Mouse (Mus musculus) heart, embryonic 15.5 days (tissue): ENCODE measurements at regions not wholly inside any gene's neighbourhood (a gene's known extent, or its start where the extent isn't known, plus 50 kb on each side); places are given as distances from the start of the nearest gene placed in this dataset.

Experiments
- ATAC-seq: fragments of 200-750 bp; cut with Nextera tagmentation; replicated peaks from 2 replicates; pipeline ENCODE4 v1.8.0; 2017; ENCODE audit warnings: low read depth, moderate TSS enrichment; ENCODE audit not compliant: insufficient number of reproducible peaks, insufficient read depth, low FRiP score
- H3K27ac ChIP-seq: fragments of 300-500 bp; sonication (generic); 2 replicates; pipeline ENCODE4 v1.5.1; 2015; ENCODE audit warnings: mild to moderate bottlenecking, inconsistent platforms
- H3K27me3 ChIP-seq: fragments of 300-500 bp; sonication (generic); 2 replicates; pipeline ENCODE4 v1.6.1; 2015; ENCODE audit warnings: inconsistent platforms
- H3K36me3 ChIP-seq: fragments of 300-500 bp; sonication (generic); 2 replicates; pipeline ENCODE4 v1.6.1; 2015; ENCODE audit warnings: mild to moderate bottlenecking, inconsistent platforms
- H3K4me1 ChIP-seq: fragments of 300-500 bp; sonication (generic); replicated peaks from 2 replicates; pipeline ENCODE4 v1.6.1; 2015; ENCODE audit warnings: inconsistent platforms
- H3K4me2 ChIP-seq: fragments of 300-500 bp; sonication (generic); 2 replicates; pipeline ENCODE4 v1.6.1; 2015; ENCODE audit warnings: inconsistent platforms, mild to moderate bottlenecking, moderate library complexity
- H3K4me3 ChIP-seq: fragments of 300-500 bp; sonication (generic); 2 replicates; pipeline ENCODE4 v1.5.1; 2015; ENCODE audit warnings: mild to moderate bottlenecking, inconsistent platforms
- H3K9ac ChIP-seq: fragments of 300-500 bp; sonication (generic); 2 replicates; pipeline ENCODE4 v1.6.1; 2015; ENCODE audit warnings: mild to moderate bottlenecking, inconsistent platforms
- H3K9me3 ChIP-seq: fragments of 300-500 bp; sonication (generic); replicated peaks from 2 replicates; pipeline ENCODE4 v1.6.1; 2016; ENCODE audit warnings: inconsistent platforms
- WGBS: fragments of 180-500 bp; shearing (Covaris S2); methylation state at CpG from one replicate; pipeline ENCODE4 v1.1.7; 2015; ENCODE audit warnings: mixed read lengths; 5-methylcytosine and 5-hydroxymethylcytosine counted together

DNA sequence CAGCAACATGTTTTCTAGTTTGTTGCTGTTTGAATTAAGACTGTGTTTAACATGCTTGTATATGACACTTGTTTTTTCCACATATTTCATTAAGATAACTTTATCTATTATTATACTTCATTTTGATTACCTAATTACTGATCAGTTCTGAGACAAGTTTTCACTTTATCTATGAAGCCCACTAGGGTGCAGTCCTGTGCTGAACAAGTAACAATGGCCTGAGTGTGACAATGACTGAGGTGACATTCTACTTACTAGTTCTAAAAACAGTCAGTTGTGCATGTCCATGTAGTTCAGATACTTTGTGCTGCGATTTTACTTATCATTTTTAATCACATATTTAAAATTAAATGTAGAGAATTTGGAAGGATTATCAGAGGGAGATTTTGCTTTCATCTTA is 1795.2 kb upstream of the Gm37988 start:
- Histone ChIP-seq H3K9me3 (no peaks in the 10 kb centered on the region), H3K4me2 (no peak overlapping the region), H3K4me3 (no peak overlapping the region), H3K4me1 (no peaks in the 10 kb centered on the region), H3K27ac (no peak overlapping the region), H3K27me3 (no peaks in the 10 kb centered on the region), H3K36me3 (no peaks in the 10 kb centered on the region), H3K9ac (no peak overlapping the region)
- WGBS, result 49% methylated on average over 1 of the region's 1 CpGs
- no peak for ATAC-seq

DNA sequence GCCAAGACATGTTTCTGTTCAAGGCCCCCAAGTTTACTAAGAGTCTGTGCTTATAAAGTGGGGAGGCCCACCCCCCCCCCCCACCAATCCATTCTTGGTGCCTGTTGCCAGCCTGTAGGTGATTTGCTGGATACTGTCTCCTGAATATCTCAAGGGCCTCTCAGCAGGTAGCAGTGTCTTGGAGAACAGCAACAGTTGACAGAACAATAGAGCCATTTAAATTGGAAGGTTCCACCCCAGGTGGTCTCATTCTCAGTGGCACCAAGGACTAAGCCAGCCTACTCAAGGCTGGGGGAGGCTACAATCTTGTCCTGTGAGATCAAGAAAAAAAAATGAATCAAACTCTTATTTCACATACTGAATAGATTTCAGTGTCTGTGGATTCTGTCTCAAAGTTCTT is 1744.9 kb upstream of the Gm37988 start:
- Histone ChIP-seq H3K36me3 (no peaks in the 10 kb centered on the region), H3K4me1 (no peaks in the 10 kb centered on the region), H3K9ac (no peak overlapping the region), H3K27me3 (no peaks in the 10 kb centered on the region), H3K27ac (no peak overlapping the region), H3K9me3 (no peaks in the 10 kb centered on the region), H3K4me2 (no peak overlapping the region), H3K4me3 (no peak overlapping the region)
- no peak for ATAC-seq

DNA sequence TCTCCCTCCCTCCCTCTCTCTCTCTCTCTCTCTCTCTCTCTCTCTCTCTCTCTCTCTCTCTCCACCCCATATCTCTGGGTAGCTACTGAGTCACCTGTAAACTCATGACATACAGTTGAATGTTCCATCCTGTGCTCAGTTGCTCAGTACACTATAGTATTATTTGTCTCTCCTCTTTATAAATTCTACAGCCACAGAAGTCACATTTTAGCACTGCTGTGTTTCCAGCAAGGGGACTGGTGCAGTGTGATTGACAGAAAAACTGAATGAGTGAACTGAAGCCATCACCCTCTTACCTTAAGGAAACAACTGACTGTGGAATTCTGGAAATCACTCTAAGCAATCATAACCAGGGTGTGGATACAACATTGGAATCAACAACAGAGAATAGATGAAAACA is 1713.3 kb upstream of the Gm37988 start:
- Histone ChIP-seq H3K36me3 (no peaks in the 10 kb centered on the region), H3K27ac (no peak overlapping the region), H3K27me3 (no peaks in the 10 kb centered on the region), H3K4me2 (no peak overlapping the region), H3K9me3 (no peaks in the 10 kb centered on the region), H3K9ac (no peak overlapping the region), H3K4me3 (no peak overlapping the region), H3K4me1 (no peaks in the 10 kb centered on the region)
- ATAC-seq, result no peak

DNA sequence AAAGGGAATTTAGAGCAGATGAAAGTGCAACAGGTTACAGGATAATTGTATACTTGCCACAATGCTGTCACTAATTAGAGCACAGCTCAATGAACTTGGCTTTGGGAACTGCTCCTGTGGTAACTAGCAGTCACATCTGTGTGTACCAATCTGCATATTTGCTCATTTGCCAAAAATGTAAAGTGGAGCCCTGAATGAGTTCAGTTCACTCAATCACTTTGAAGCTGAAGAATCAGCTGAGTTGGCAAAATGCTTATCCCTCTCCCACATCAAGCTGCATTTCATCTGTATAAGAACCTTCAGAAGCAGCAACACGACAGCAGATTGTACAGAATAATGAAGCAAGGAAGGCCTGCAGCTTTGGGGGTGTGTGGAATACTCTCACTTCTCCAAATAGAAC is 1712.8 kb upstream of the Gm37988 start:
- H3K36me3 ChIP-seq, result no peaks in the 10 kb centered on the region
- H3K27ac ChIP-seq, result no peak overlapping the region
- no peaks in the 10 kb centered on the region for H3K9me3 ChIP-seq
- no peaks in the 10 kb centered on the region for H3K27me3 ChIP-seq
- no peaks in the 10 kb centered on the region for H3K4me1 ChIP-seq
- H3K9ac ChIP-seq, result no peak overlapping the region
- 57% methylated on average over 1 of the region's 1 CpGs for WGBS
- H3K4me3 ChIP-seq, result no peak overlapping the region
- no peak overlapping the region for H3K4me2 ChIP-seq
- ATAC-seq, result no peak

DNA sequence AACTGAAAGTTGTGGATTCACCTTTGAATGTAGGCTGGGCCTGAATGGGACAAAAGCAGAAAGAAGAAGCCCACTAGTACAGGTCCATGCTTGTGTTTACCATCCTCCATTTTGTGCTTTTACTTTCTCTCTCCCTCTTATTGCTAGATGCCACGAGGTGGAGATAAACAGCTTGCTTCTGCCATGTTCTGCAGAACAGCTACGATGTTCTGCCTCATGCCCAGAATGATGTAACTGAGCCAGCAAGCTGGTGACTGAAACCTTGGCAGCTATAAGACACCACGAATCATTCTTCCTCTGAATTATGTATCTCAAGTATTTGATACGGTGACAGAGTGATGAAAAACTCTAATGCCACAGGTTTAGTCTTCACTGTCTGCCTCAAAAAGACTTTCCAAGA is 1694.1 kb upstream of the Gm37988 start:
- Histone ChIP-seq H3K4me1 (no peaks in the 10 kb centered on the region), H3K9ac (no peak overlapping the region), H3K4me3 (no peak overlapping the region), H3K4me2 (no peak overlapping the region), H3K9me3 (no peaks in the 10 kb centered on the region), H3K27ac (no peak overlapping the region), H3K36me3 (no peaks in the 10 kb centered on the region), H3K27me3 (no peaks in the 10 kb centered on the region)
- ATAC-seq, result no peak
- 73% methylated on average over 4 of the region's 4 CpGs for WGBS

DNA sequence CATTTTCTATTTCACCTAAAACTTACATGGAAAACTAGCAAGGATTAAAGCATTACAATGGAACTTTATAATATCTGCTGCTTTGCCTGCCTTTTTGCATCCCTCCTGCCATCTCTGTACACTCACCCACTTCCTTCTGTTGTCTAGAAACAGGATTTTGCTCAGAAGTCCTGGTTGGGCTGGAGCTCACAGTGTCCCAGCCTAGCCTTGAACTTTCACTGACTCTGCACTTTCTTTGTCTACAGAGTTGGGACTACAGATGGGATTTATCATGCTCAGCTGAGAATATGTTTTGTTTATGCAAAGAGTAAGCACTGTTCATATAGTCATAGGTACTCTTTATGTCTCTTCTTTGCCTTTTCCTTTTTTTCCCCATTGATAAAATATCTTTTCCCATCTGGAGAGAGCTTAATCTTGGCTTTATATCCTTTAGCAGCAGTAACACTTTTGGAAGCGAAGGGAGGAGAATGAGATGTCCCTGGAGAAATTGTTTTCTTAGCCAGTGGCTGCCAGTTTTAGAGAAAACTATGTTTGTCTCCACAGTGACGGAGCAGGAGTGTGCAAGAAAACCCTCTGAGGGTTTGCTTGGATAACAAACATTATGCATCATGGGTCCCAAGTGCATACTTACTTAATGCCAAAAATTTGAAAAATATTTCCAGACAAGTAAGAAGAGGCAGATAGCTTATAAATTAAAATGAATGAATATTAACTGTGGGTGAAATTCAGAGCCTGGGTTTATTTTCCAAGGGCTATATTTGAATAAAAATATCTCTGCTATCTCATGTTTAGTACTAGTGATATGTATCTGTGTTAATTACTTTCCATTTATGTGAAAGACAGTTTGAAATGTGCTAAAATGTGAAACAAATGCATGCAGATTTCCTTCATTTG is 1687.9 kb upstream of the Gm37988 start:
- Histone ChIP-seq H3K9ac (no peak overlapping the region), H3K4me1 (peaks cover 18% of the 10 kb centered on the region), H3K4me3 (no peak overlapping the region), H3K9me3 (no peaks in the 10 kb centered on the region), H3K4me2 (no peak overlapping the region), H3K27me3 (no peaks in the 10 kb centered on the region), H3K27ac (peak overlapping the region; percentile 75), H3K36me3 (no peaks in the 10 kb centered on the region)
- WGBS, result 45% methylated on average over 2 of the region's 2 CpGs
- ATAC-seq, result no peak

DNA sequence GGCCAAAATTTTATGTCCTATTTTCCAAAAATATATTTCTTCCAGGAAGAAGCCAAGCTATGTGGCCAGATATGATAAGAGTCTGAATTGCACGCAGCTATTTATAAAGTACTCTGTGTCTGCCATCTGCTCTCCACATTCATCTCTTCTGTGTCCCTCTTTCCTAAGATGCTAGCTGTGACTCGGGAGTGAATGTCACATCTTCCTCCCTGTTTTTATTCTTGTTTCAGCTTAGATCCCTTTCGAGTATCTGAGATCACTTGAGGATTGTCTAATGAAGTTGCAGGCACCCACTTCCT is 1687.4 kb upstream of the Gm37988 start:
- Histone ChIP-seq H3K4me3 (no peak overlapping the region), H3K27ac (peak overlapping the region; percentile 75), H3K27me3 (no peaks in the 10 kb centered on the region), H3K4me2 (no peak overlapping the region), H3K4me1 (peaks cover 18% of the 10 kb centered on the region), H3K9me3 (no peaks in the 10 kb centered on the region), H3K9ac (no peak overlapping the region), H3K36me3 (no peaks in the 10 kb centered on the region)
- WGBS, result 24% methylated on average over 3 of the region's 3 CpGs
- ATAC-seq, result no peak

DNA sequence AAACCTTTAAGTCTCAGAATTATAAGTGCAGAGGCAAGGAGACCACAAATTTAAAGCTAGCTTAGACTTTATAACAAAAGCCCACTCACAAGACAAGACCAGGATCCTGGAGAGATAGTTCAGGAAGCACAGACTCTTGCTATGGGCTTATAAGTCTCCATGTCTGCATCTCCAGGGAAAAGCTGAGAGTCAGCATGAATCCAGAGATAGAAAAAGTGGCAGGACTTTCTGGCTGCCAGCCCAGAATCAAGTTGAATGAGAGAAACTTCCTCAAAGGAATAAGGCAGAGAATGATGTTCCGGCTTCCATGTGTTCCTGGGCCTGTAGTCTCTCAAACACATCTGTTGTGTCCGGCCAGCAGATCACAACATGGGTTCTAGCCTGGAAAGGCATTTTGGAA is 1686.4 kb upstream of the Gm37988 start:
- no peak for ATAC-seq
- H3K27me3 ChIP-seq, result no peaks in the 10 kb centered on the region
- no peak overlapping the region for H3K4me2 ChIP-seq
- H3K9me3 ChIP-seq, result no peaks in the 10 kb centered on the region
- no peak overlapping the region for H3K4me3 ChIP-seq
- H3K9ac ChIP-seq, result no peak overlapping the region
- peak overlapping the region; percentile 56; the same call in 1 of the 2 replicates for H3K27ac ChIP-seq
- 33% methylated on average over 2 of the region's 2 CpGs for WGBS
- no peaks in the 10 kb centered on the region for H3K36me3 ChIP-seq
- peaks cover 18% of the 10 kb centered on the region for H3K4me1 ChIP-seq

DNA sequence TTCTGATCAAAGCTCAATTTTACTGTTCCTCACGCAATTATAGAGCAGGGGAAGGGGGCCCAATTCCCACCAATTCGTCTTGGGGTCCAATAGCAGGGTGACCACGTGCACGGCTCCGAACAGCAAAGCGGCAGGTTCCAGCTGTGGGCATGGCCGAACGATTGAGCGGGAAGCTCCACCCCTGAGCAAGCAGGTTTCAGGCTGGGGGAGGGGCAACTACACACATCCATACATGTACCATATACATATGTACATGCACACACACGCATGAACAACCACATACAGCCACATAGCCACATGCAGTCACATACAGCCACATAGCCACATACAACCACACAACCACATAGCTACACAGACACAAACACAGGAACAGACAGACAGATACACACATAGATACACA is 1685.9 kb upstream of the Gm37988 start:
- Histone ChIP-seq H3K27me3 (no peaks in the 10 kb centered on the region), H3K4me1 (peaks cover 18% of the 10 kb centered on the region), H3K9ac (no peak overlapping the region), H3K9me3 (no peaks in the 10 kb centered on the region), H3K36me3 (no peaks in the 10 kb centered on the region), H3K4me2 (no peak overlapping the region), H3K27ac (peak overlapping the region; percentile 56; the same call in 1 of the 2 replicates), H3K4me3 (no peak overlapping the region)
- no peak for ATAC-seq
- 91% methylated on average over 10 of the region's 10 CpGs for WGBS
